Mouse (Mus musculus) midbrain, embryonic 14.5 days (tissue): ENCODE data around the gene Twf1. TPM values are rescaled to one million over a fixed set of nuclear protein-coding genes. Genes with fewer than 3 reads are reported as not detected.

ENCODE experiments used
- ATAC-seq: fragments of 200-750 bp; cut with Nextera tagmentation; 2 replicates; pipeline ENCODE4 v1.8.0; 2017; ENCODE audit warnings: moderate number of reproducible peaks, moderate library complexity; ENCODE audit not compliant: low FRiP score, low TSS enrichment
- DNase-seq: peaks from one replicate; pipeline ENCODE4 v3.0.0-alpha.2; 2015
- H3K27ac ChIP-seq: fragments of 300-500 bp; sonication (generic); replicated peaks from 2 replicates; pipeline ENCODE4 v1.5.1; 2014; ENCODE audit warnings: mild to moderate bottlenecking, low read depth, low read length, moderate library complexity
- H3K27me3 ChIP-seq: fragments of 300-500 bp; sonication (generic); 2 replicates; pipeline ENCODE4 v1.6.1; 2014; ENCODE audit warnings: low read length, control low read depth, mixed read lengths; ENCODE audit not compliant: control insufficient read depth, insufficient read depth
- H3K36me3 ChIP-seq: fragments of 300-500 bp; sonication (generic); 2 replicates; pipeline ENCODE4 v1.6.1; 2014; ENCODE audit warnings: low read length, control low read depth; ENCODE audit not compliant: control insufficient read depth, insufficient read depth
- H3K4me1 ChIP-seq: fragments of 300-500 bp; sonication (generic); 2 replicates; pipeline ENCODE4 v1.6.1; 2014; ENCODE audit warnings: mild to moderate bottlenecking, antibody characterized with exemption, low read length, control low read depth; ENCODE audit not compliant: control insufficient read depth, insufficient read depth
- H3K4me2 ChIP-seq: fragments of 300-500 bp; sonication (generic); 2 replicates; pipeline ENCODE4 v1.6.1; 2014; ENCODE audit warnings: mild to moderate bottlenecking, low read length, moderate library complexity
- H3K4me3 ChIP-seq: fragments of 300-500 bp; sonication (generic); replicated peaks from 2 replicates; pipeline ENCODE4 v1.5.1; 2014; ENCODE audit warnings: low read depth, low read length
- H3K9ac ChIP-seq: fragments of 300-500 bp; sonication (generic); replicated peaks from 2 replicates; pipeline ENCODE4 v1.6.1; 2014; ENCODE audit warnings: mild to moderate bottlenecking, low read length, moderate library complexity
- H3K9me3 ChIP-seq: fragments of 300-500 bp; sonication (generic); 2 replicates; pipeline ENCODE4 v1.6.1; 2016; ENCODE audit warnings: low read length, control low read depth, mixed read lengths; ENCODE audit not compliant: control insufficient read depth
- WGBS: fragments of 180-500 bp; shearing (Covaris S2); extraction: QIAGEN DNeasy Blood & Tissue Kit; methylation state at CpG from one replicate; pipeline ENCODE4 v1.1.7; 2014; 5-methylcytosine and 5-hydroxymethylcytosine counted together
- polyA plus RNA-seq: library from polyadenylated mRNA; unstranded; fragments of >200 nt; fragmentation: Nextera tagmentation; extraction: Ambion mirVana; gene quantifications from 2 replicates; pipeline ENCODE4 v1.2.1, GENCODE M21; 2014

Gene Twf1
- polyA plus RNA-seq, 1 experiment from 2014 or later: 99.6 TPM

DNA sequence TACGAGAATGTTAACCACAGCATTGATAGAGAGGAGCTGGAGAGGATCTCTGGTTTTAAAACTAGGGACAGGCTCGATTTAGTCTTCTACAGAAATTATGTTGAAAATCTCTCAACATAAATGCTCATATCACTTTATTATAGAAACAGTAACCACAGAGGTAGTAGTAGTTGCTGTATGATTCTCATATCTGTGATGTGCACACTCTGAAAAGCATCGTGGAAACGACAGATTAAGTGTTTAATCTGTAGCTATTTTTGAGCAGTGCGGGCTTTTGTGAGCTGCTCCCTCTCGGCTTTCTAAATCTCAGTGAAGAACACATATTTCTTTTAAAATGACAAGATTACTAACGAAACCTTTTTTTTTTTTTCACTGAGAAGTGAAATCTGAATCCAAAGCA lies 54.2 kb downstream of the Twf1 start:
- Histone ChIP-seq H3K9me3 (no peaks in the 10 kb centered on the region), H3K4me2 (no peak overlapping the region), H3K36me3 (0 out of 2 replicates have a peak, but pooled peaks cover 3% of the 10 kb centered on the region), H3K4me3 (no peak overlapping the region), H3K4me1 (no peaks in the 10 kb centered on the region), H3K9ac (no peak overlapping the region), H3K27ac (no peak overlapping the region), H3K27me3 (no peaks in the 10 kb centered on the region)
- no peak for ATAC-seq
- WGBS: 93% methylated on average over 7 of the region's 7 CpGs
- no peak for DNase-seq

DNA sequence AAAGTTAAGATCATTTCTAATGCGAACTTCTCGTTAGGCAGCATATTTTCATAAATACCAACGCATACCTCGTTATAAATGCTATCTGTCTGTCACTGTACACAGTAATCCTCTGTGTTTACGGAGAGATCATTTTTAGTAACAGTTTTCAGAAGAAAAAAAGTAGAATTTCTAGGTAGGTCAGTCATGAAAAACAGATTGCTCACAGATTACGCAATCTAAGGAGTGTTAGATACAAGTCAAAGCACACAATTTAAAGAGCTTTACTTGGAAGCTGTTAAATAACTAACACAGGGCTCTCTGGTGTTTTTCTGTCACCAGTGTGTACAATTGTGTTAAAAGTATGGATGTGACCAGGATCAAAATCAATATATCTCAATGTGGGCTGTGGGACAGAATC lies 56.7 kb downstream of the Twf1 start:
- Histone ChIP-seq H3K4me1 (no peaks in the 10 kb centered on the region), H3K4me3 (no peak overlapping the region), H3K9ac (no peak overlapping the region), H3K4me2 (no peak overlapping the region), H3K9me3 (no peaks in the 10 kb centered on the region), H3K36me3 (0 out of 2 replicates have a peak, but pooled peaks cover 7% of the 10 kb centered on the region), H3K27me3 (no peaks in the 10 kb centered on the region), H3K27ac (no peak overlapping the region)
- 96% methylated on average over 6 of the region's 6 CpGs for WGBS
- no peak for DNase-seq
- ATAC-seq: no peak

GRCm38 (mm10) chr15:94532306-94532705 lies 57.4 kb downstream of the Twf1 start:
- H3K9ac ChIP-seq: no peak overlapping the region
- no peak overlapping the region for H3K4me3 ChIP-seq
- no peaks in the 10 kb centered on the region for H3K27me3 ChIP-seq
- 0 out of 2 replicates have a peak, but pooled peaks cover 7% of the 10 kb centered on the region for H3K36me3 ChIP-seq
- no peak overlapping the region for H3K4me2 ChIP-seq
- ATAC-seq (no peak), DNase-seq (no peak)
- H3K9me3 ChIP-seq: no peaks in the 10 kb centered on the region
- H3K27ac ChIP-seq: no peak overlapping the region
- 93% methylated on average over 5 of the region's 5 CpGs for WGBS
- H3K4me1 ChIP-seq: no peaks in the 10 kb centered on the region

GRCm38 (mm10) chr15:94530519-94530918 lies 59.2 kb downstream of the Twf1 start:
- H3K4me3 ChIP-seq: no peak overlapping the region
- H3K4me1 ChIP-seq: no peaks in the 10 kb centered on the region
- H3K36me3 ChIP-seq: 0 out of 2 replicates have a peak, but pooled peaks cover 7% of the 10 kb centered on the region
- H3K27ac ChIP-seq: no peak overlapping the region
- no peak overlapping the region for H3K4me2 ChIP-seq
- WGBS: 93% methylated on average over 3 of the region's 3 CpGs
- no peaks in the 10 kb centered on the region for H3K9me3 ChIP-seq
- no peak overlapping the region for H3K9ac ChIP-seq
- no peak for ATAC-seq
- DNase-seq: no peak
- no peaks in the 10 kb centered on the region for H3K27me3 ChIP-seq

Other genes with a start within 250 kb of the Twf1 start
- gene Adamts20, start 124.5 kb downstream of the Twf1 start, polyA plus RNA-seq: 2.6 and 3.5 TPM in 2 replicates
- 5.5 and 7.0 TPM in 2 replicates for gene Pus7l, start 46.3 kb downstream of the Twf1 start, polyA plus RNA-seq
- 0.62 and 1.6 TPM in 2 replicates for gene Irak4, start 46.2 kb downstream of the Twf1 start, polyA plus RNA-seq
- gene Tmem117, start 39.3 kb upstream of the Twf1 start, polyA plus RNA-seq: 10.0 and 10.5 TPM in 2 replicates